ENCODE assay signal across 9 mouse cellular contexts in genomic region chr13:34240087-34240428, GRCm38 (mm10).
A peak's percentile ranks its signal among the peaks of the same experiment; 100 is the strongest.
DNase-seq lines count a peak whose midpoint lies in the region; ATAC-seq and TF ChIP-seq lines count a peak whose summit lies in the region.
"Had no signal": no experiment of that assay in that cellular context is flagged by ENCODE, and none has a peak within 500 bp of the region (broad histone marks: within the 10 kb centered on the region; RNA-seq: fewer than 3 reads in every experiment).

No protein-coding gene starts in this region.

- peaks cover 4% of the 10 kb centered on the region; the same call in 1 of the 2 replicates for H3K4me1 ChIP-seq in stomach, embryonic 15.5 days
- no peaks in the 10 kb centered on the region for H3K4me1 ChIP-seq in stomach, postnatal 0 days (replicated peaks; ENCODE audit: control insufficient read depth, insufficient read depth)
- peaks cover 40% of the 10 kb centered on the region for H3K4me1 ChIP-seq in forebrain, embryonic 14.5 days (ENCODE audit: control insufficient read depth, insufficient read depth, low read length)
- H3K4me1 ChIP-seq in kidney, postnatal 0 days (replicated peaks; ENCODE audit: insufficient read depth, low read length), result peaks cover 9% of the 10 kb centered on the region; the same call in 1 of the 2 replicates
- peaks cover 5% of the 10 kb centered on the region; the same call in 1 of the 2 replicates for H3K4me1 ChIP-seq in lung, adult 2 months (ENCODE audit: control insufficient read depth, insufficient read depth, low read length)

- H3K4me2 ChIP-seq in stomach, embryonic 15.5 days, result no peak overlapping the region
- no peak overlapping the region for H3K4me2 ChIP-seq in stomach, postnatal 0 days (replicated peaks; ENCODE audit: low read depth)
- no peak overlapping the region for H3K4me2 ChIP-seq in forebrain, embryonic 14.5 days (ENCODE audit: low read length)
- H3K4me2 ChIP-seq in kidney, postnatal 0 days (ENCODE audit: low read length), result peak overlapping the region; percentile 3; the same call in 1 of the 2 replicates

- no peaks in the 10 kb centered on the region for H3K36me3 ChIP-seq in stomach, embryonic 15.5 days
- no peaks in the 10 kb centered on the region for H3K36me3 ChIP-seq in stomach, postnatal 0 days (ENCODE audit: control insufficient read depth, insufficient read depth, low read length)
- no peaks in the 10 kb centered on the region for H3K36me3 ChIP-seq in forebrain, embryonic 14.5 days (ENCODE audit: control insufficient read depth, insufficient read depth, low read length)
- H3K36me3 ChIP-seq in kidney, postnatal 0 days (ENCODE audit: insufficient read depth, low read length), result no peaks in the 10 kb centered on the region
- H3K36me3 ChIP-seq: heart, embryonic 10.5 days; hindbrain, embryonic 15.5 days had no signal

- H3K27ac ChIP-seq in stomach, embryonic 15.5 days, result 0 out of 2 replicates have a peak overlapping the region, but pooled peaks have one; percentile 31
- no peak overlapping the region for H3K27ac ChIP-seq in stomach, postnatal 0 days (replicated peaks)
- peak overlapping the region; percentile 58; the same call in 1 of the 2 replicates for H3K27ac ChIP-seq in forebrain, embryonic 14.5 days (ENCODE audit: low read depth, low read length)
- peak overlapping the region; percentile 73; the same call in 1 of the 2 replicates for H3K27ac ChIP-seq in kidney, postnatal 0 days
- H3K27ac ChIP-seq: heart, embryonic 10.5 days; hindbrain, embryonic 15.5 days had no signal

- TF ChIP-seq CTCF in stomach, postnatal 0 days (IDR thresholded peaks at IDR 0.05; ENCODE audit: low read depth), result no peak
- peak; percentile 17; the same call in 1 of the 2 replicates for TF ChIP-seq CTCF in kidney, postnatal 0 days (IDR thresholded peaks at IDR 0.05; ENCODE audit: low read depth)
- no peak for TF ChIP-seq CTCF in lung, adult 2 months (IDR thresholded peaks at IDR 0.05; ENCODE audit: insufficient read depth, low read length)

- no peak overlapping the region for H3K9ac ChIP-seq in stomach, embryonic 15.5 days
- H3K9ac ChIP-seq in stomach, postnatal 0 days (ENCODE audit: low read length), result no peak overlapping the region
- no peak overlapping the region for H3K9ac ChIP-seq in forebrain, embryonic 14.5 days (ENCODE audit: low read length)
- no peak overlapping the region for H3K9ac ChIP-seq in kidney, postnatal 0 days (ENCODE audit: low read depth, low read length)
- H3K9ac ChIP-seq: hindbrain, embryonic 15.5 days had no signal

- WGBS in stomach, embryonic 15.5 days, result 80% methylated on average over 3 of the region's 3 CpGs
- WGBS in stomach, postnatal 0 days, result 82% methylated on average over 3 of the region's 3 CpGs
- 8% methylated on average over 3 of the region's 3 CpGs for WGBS in forebrain, embryonic 14.5 days
- 55% methylated on average over 3 of the region's 3 CpGs for WGBS in kidney, postnatal 0 days
- 90% methylated on average over 3 of the region's 3 CpGs for WGBS in lung, adult 2 months

- TF ChIP-seq EP300 in stomach, postnatal 0 days (optimal IDR thresholded peaks at IDR 0.05), result no peak

- TF ChIP-seq POLR2A in lung, adult 2 months (IDR thresholded peaks at IDR 0.05; ENCODE audit: borderline replicate concordance, extremely low read depth, low read depth, low read length), result no peak

- no peak for DNase-seq in stomach, postnatal 0 days (ENCODE audit: low spot score)
- DNase-seq in forebrain, embryonic 14.5 days (ENCODE audit: low spot score), result peak; percentile 37
- DNase-seq in kidney, postnatal 0 days (ENCODE audit: low spot score), result no peak
- no peak for DNase-seq in frontal cortex, adult 2 months (ENCODE audit: extremely low spot score in 1 of 2, low spot score in 1 of 2)
- DNase-seq in adrenal gland, postnatal 4 days (ENCODE audit: low spot score in 2 of 2), result no peak
- no peak for DNase-seq in lung, adult 2 months

- H3K9me3 ChIP-seq in stomach, embryonic 15.5 days, result no peaks in the 10 kb centered on the region
- H3K9me3 ChIP-seq in stomach, postnatal 0 days (ENCODE audit: control insufficient read depth, low read length), result no peaks in the 10 kb centered on the region
- H3K9me3 ChIP-seq in forebrain, embryonic 14.5 days (replicated peaks; ENCODE audit: control insufficient read depth, low read length), result no peaks in the 10 kb centered on the region
- H3K9me3 ChIP-seq in kidney, postnatal 0 days (replicated peaks; ENCODE audit: low read length), result no peaks in the 10 kb centered on the region
- H3K9me3 ChIP-seq: heart, embryonic 10.5 days; hindbrain, embryonic 15.5 days had no signal

- no peaks in the 10 kb centered on the region for H3K27me3 ChIP-seq in stomach, embryonic 15.5 days (replicated peaks)
- no peaks in the 10 kb centered on the region for H3K27me3 ChIP-seq in stomach, postnatal 0 days (ENCODE audit: control insufficient read depth, insufficient read depth, low read length)
- no peaks in the 10 kb centered on the region for H3K27me3 ChIP-seq in forebrain, embryonic 14.5 days (replicated peaks; ENCODE audit: control insufficient read depth, insufficient read depth, low read length)
- H3K27me3 ChIP-seq in kidney, postnatal 0 days (ENCODE audit: insufficient read depth, low read length), result no peaks in the 10 kb centered on the region
- H3K27me3 ChIP-seq: hindbrain, embryonic 15.5 days had no signal

- no peak overlapping the region for H3K4me3 ChIP-seq in stomach, embryonic 15.5 days (replicated peaks)
- no peak overlapping the region for H3K4me3 ChIP-seq in stomach, postnatal 0 days (ENCODE audit: low read depth, low read length)
- H3K4me3 ChIP-seq in forebrain, embryonic 14.5 days (ENCODE audit: low read depth, low read length), result no peak overlapping the region
- H3K4me3 ChIP-seq in kidney, postnatal 0 days (replicated peaks; ENCODE audit: low read depth, low read length), result no peak overlapping the region
- no peak overlapping the region for H3K4me3 ChIP-seq in lung, adult 2 months (replicated peaks; ENCODE audit: extremely low read depth, low read depth, low read length)
- H3K4me3 ChIP-seq: heart, embryonic 10.5 days; hindbrain, embryonic 15.5 days had no signal

- ATAC-seq in stomach, embryonic 15.5 days (ENCODE audit: insufficient read depth, low FRiP score, low read depth), result no peak
- no peak for ATAC-seq in stomach, postnatal 0 days (ENCODE audit: low FRiP score, low TSS enrichment)
- ATAC-seq in forebrain, embryonic 14.5 days, result no peak
- ATAC-seq in kidney, postnatal 0 days (replicated peaks; ENCODE audit: low FRiP score, low read depth), result peak; percentile 77
